Mouse (Mus musculus): ENCODE measurements around the gene Lpp. TPM values are rescaled to one million over a fixed set of nuclear protein-coding genes. Genes with fewer than 3 reads are reported as not detected.

The Lpp gene
- total and polyA plus RNA-seq, 3 experiments = 7.7 to 25.1 (median 23.6) TPM

DNA sequence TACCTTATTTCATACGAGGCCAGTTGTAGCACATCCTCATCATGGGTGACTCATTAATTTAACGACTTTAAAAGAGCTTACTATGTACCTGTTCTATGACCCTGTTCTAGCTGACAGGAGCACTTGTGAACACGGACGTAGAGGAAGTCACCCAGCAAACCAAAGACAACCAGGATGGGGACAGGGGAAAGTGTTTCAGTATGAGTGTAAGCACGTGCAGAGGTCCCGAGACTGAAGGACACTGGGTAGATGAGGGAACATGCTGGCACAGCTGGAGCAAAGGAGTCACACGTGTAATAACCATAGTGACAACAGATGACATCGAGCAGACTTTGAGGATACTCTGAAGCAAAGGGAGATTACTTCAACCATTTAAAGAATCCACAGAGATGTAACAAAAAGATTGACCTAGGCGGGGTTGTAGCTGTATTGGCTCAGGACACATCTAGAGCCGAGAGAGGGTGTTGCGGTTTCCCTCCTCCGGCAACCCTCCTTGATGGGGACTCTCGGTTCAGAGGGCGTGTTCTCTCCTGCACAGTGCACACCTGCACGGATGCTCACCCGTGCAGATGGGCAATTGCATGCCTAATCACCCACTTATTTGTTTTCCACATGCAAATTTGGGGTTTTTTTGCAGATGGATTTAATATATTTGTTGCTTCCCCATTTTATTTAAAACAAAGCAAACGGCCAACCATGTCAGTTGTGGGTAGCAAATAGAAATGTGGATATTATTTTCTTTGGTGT, 74.4 kb downstream of the Lpp start:
- WGBS = 84% methylated on average over 17 of the region's 17 CpGs
- no peak overlapping the region for H3K4me3 ChIP-seq
- H3K27ac ChIP-seq = no peak overlapping the region
- peaks cover 1% of the 10 kb centered on the region; the same call in 1 of the 2 replicates for H3K4me1 ChIP-seq (ENCODE audit: control insufficient read depth, insufficient read depth, low read length)
- no peak for TF ChIP-seq EP300 (IDR thresholded peaks at IDR 0.05; ENCODE audit: insufficient read depth, low read depth, low read length)
- no peak for TF ChIP-seq POLR2A (IDR thresholded peaks at IDR 0.05; ENCODE audit: insufficient read depth, low read depth, low read length)
- TF ChIP-seq CTCF (IDR thresholded peaks at IDR 0.05) = no peak
- intact Hi-C loops (cut with DNase I) = no loop called here
- H3K27me3 ChIP-seq (ENCODE audit: control insufficient read depth, insufficient read depth, low read length) = no peaks in the 10 kb centered on the region
- H3K79me2 ChIP-seq (replicated peaks; ENCODE audit: control insufficient read depth, insufficient read depth, low read length) = no peaks in the 10 kb centered on the region
- no peaks in the 10 kb centered on the region for H3K36me3 ChIP-seq (ENCODE audit: control insufficient read depth, insufficient read depth, low read length)
- no peak for DNase-seq
- H3K9ac ChIP-seq (ENCODE audit: low read depth, low read length) = no peak overlapping the region

DNA sequence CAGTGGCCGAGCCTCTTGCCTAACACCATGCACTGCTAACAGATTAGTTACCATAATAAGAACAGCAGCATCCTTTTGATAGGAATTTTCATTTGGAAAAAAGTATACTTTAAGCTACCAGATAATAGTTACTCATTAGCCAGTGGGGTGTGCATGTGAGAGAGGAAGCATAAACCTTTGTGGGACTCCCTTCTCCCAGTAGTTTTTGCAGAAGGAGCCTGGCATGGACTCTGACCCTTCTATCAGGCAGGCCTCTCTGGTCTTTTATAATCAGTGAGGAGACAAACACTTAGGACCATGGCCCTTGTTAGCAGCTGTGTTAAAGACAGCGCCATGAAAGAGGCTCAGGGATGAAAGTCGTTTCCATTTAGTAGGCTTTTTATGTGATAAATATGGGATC, 76.0 kb downstream of the Lpp start:
- Histone ChIP-seq H3K4me3 (no peak overlapping the region), H3K27me3 (ENCODE audit: control insufficient read depth, insufficient read depth, low read length) (no peaks in the 10 kb centered on the region), H3K27ac (no peak overlapping the region), H3K9ac (ENCODE audit: low read depth, low read length) (no peak overlapping the region), H3K4me1 (ENCODE audit: control insufficient read depth, insufficient read depth, low read length) (peaks cover 1% of the 10 kb centered on the region; the same call in 1 of the 2 replicates), H3K36me3 (ENCODE audit: control insufficient read depth, insufficient read depth, low read length) (no peaks in the 10 kb centered on the region), H3K79me2 (replicated peaks; ENCODE audit: control insufficient read depth, insufficient read depth, low read length) (no peaks in the 10 kb centered on the region)
- WGBS = 84% methylated on average over 3 of the region's 3 CpGs
- intact Hi-C loops (cut with DNase I) = no loop called here
- no peak for TF ChIP-seq EP300 (IDR thresholded peaks at IDR 0.05; ENCODE audit: insufficient read depth, low read depth, low read length)
- no peak for TF ChIP-seq CTCF (IDR thresholded peaks at IDR 0.05)
- no peak for TF ChIP-seq POLR2A (IDR thresholded peaks at IDR 0.05; ENCODE audit: insufficient read depth, low read depth, low read length)
- DNase-seq = no peak

DNA sequence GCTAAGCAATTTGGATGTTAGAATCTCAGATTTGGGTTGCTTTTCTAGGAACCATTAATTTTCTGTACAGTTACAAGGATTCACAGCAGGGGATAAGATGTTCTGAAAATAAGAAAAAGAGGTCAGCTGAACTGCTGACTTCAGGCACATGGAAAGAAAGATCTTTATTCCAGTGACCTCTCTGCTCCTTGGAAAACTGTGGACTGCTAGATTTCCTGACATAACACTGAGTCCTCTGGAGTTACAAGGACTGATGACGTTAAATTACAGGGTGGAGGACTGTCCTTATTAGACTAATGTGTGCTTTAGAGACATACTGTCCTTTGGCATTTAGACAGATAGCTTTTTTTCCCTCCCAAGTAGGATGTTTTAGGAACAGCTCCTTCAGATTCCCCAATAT, 77.3 kb downstream of the Lpp start:
- Histone ChIP-seq H3K27me3 (ENCODE audit: control insufficient read depth, insufficient read depth, low read length) (no peaks in the 10 kb centered on the region), H3K9ac (ENCODE audit: low read depth, low read length) (no peak overlapping the region), H3K36me3 (ENCODE audit: control insufficient read depth, insufficient read depth, low read length) (no peaks in the 10 kb centered on the region), H3K79me2 (replicated peaks; ENCODE audit: control insufficient read depth, insufficient read depth, low read length) (no peaks in the 10 kb centered on the region; the same call in 1 of the 2 replicates), H3K4me3 (no peak overlapping the region), H3K27ac (no peak overlapping the region), H3K4me1 (ENCODE audit: control insufficient read depth, insufficient read depth, low read length) (no peaks in the 10 kb centered on the region)
- DNase-seq = no peak
- intact Hi-C loops (cut with DNase I) = no loop called here
- TF ChIP-seq POLR2A (IDR thresholded peaks at IDR 0.05; ENCODE audit: insufficient read depth, low read depth, low read length) (no peak), CTCF (IDR thresholded peaks at IDR 0.05) (no peak), EP300 (IDR thresholded peaks at IDR 0.05; ENCODE audit: insufficient read depth, low read depth, low read length) (no peak)
- 71% methylated on average over 1 of the region's 1 CpGs for WGBS

DNA sequence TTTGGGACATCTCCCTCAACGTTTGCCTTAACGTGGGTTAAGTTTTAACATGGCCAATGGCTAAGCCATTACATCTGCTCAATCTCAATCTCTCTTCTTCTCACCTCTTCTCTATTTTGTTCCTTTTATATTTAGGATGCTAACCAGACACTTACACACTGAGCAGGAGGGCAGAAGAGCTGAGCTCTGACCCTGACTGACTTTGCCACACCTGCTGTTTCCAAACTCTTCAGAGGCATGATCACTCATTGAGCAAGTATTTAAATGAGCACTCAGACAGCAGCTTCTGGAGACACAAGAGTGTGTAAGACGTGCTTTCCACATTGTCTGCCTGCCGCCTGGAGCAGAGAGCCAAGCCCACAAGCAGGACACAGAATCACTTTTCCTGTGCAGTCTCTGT, 77.7 kb downstream of the Lpp start:
- Histone ChIP-seq H3K27ac (no peak overlapping the region), H3K79me2 (replicated peaks; ENCODE audit: control insufficient read depth, insufficient read depth, low read length) (no peaks in the 10 kb centered on the region; the same call in 1 of the 2 replicates), H3K36me3 (ENCODE audit: control insufficient read depth, insufficient read depth, low read length) (no peaks in the 10 kb centered on the region), H3K9ac (ENCODE audit: low read depth, low read length) (no peak overlapping the region), H3K27me3 (ENCODE audit: control insufficient read depth, insufficient read depth, low read length) (no peaks in the 10 kb centered on the region), H3K4me3 (no peak overlapping the region), H3K4me1 (ENCODE audit: control insufficient read depth, insufficient read depth, low read length) (no peaks in the 10 kb centered on the region)
- 74% methylated on average over 4 of the region's 4 CpGs for WGBS
- no peak for TF ChIP-seq EP300 (IDR thresholded peaks at IDR 0.05; ENCODE audit: insufficient read depth, low read depth, low read length)
- TF ChIP-seq POLR2A (IDR thresholded peaks at IDR 0.05; ENCODE audit: insufficient read depth, low read depth, low read length) = no peak
- no peak for TF ChIP-seq CTCF (IDR thresholded peaks at IDR 0.05)
- intact Hi-C loops (cut with DNase I) = no loop called here
- DNase-seq = no peak

DNA sequence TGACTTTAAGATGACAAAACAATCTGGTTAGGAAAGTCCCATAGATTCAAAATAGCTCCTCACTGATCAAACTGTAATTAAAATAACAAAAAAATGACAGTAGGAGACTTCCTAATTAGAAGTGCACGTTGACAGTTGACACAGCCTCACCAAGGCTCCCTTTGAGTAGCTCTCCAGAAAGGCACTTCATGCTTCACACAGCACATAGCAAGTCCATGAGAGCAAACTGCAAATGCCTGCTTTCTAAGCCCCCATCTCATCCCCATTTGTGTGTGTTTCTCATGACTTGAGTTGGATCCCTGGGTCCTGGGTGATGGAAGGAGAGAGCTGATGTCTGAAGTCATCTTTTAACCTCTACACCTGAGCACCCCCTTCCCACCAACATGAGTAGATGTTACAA, 78.5 kb downstream of the Lpp start:
- H3K9ac ChIP-seq (ENCODE audit: low read depth, low read length) = no peak overlapping the region
- no peaks in the 10 kb centered on the region for H3K36me3 ChIP-seq (ENCODE audit: control insufficient read depth, insufficient read depth, low read length)
- no peak for DNase-seq
- 65% methylated on average over 1 of the region's 1 CpGs for WGBS
- H3K27me3 ChIP-seq (ENCODE audit: control insufficient read depth, insufficient read depth, low read length) = no peaks in the 10 kb centered on the region
- no peak for TF ChIP-seq EP300 (IDR thresholded peaks at IDR 0.05; ENCODE audit: insufficient read depth, low read depth, low read length)
- TF ChIP-seq POLR2A (IDR thresholded peaks at IDR 0.05; ENCODE audit: insufficient read depth, low read depth, low read length) = no peak
- no peak for TF ChIP-seq CTCF (IDR thresholded peaks at IDR 0.05)
- H3K79me2 ChIP-seq (replicated peaks; ENCODE audit: control insufficient read depth, insufficient read depth, low read length) = no peaks in the 10 kb centered on the region; the same call in 1 of the 2 replicates
- intact Hi-C loops (cut with DNase I) = no loop called here
- no peak overlapping the region for H3K4me3 ChIP-seq
- H3K4me1 ChIP-seq (ENCODE audit: control insufficient read depth, insufficient read depth, low read length) = 0 out of 2 replicates have a peak, but pooled peaks cover under 1% of the 10 kb centered on the region
- no peak overlapping the region for H3K27ac ChIP-seq

DNA sequence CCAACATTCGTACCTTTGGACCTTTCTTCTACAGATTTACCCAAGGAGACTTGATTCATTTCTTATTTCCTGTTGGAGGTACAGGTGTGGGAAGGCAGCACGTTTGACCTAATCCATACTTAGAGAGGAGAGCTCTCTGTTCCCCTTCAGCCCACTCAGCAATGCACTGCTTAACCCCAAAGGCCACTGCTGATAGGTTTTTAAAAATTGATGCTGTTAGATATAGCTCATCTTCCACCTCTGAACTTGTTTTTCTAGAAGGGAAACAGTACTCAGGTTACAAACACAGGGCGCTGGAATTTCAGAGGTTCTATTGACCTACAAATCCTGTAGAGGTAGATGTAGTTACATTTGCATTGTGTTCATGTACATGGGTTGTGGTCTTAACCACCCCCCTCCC, 80.7 kb downstream of the Lpp start:
- peaks cover 5% of the 10 kb centered on the region for H3K4me1 ChIP-seq (ENCODE audit: control insufficient read depth, insufficient read depth, low read length)
- 83% methylated on average over 3 of the region's 3 CpGs for WGBS

More for the DNA sequence above, 80.7 kb downstream of the Lpp start:
- Histone ChIP-seq H3K4me3 (no peak overlapping the region), H3K36me3 (ENCODE audit: control insufficient read depth, insufficient read depth, low read length) (no peaks in the 10 kb centered on the region), H3K9ac (ENCODE audit: low read depth, low read length) (no peak overlapping the region), H3K79me2 (replicated peaks; ENCODE audit: control insufficient read depth, insufficient read depth, low read length) (no peaks in the 10 kb centered on the region; the same call in 1 of the 2 replicates), H3K27me3 (ENCODE audit: control insufficient read depth, insufficient read depth, low read length) (no peaks in the 10 kb centered on the region), H3K27ac (no peak overlapping the region)
- intact Hi-C loops (cut with DNase I) = no loop called here
- TF ChIP-seq CTCF (IDR thresholded peaks at IDR 0.05) (no peak), EP300 (IDR thresholded peaks at IDR 0.05; ENCODE audit: insufficient read depth, low read depth, low read length) (no peak), POLR2A (IDR thresholded peaks at IDR 0.05; ENCODE audit: insufficient read depth, low read depth, low read length) (no peak)
- no peak for DNase-seq
